Mouse (Mus musculus): ENCODE results near the gene Kcnq4. TPM values are rescaled to one million over a fixed set of nuclear protein-coding genes. Genes with fewer than 3 reads are reported as not detected.

Gene Kcnq4
- polyA plus RNA-seq, 1 experiment from 2014 or later, result 5.2 TPM

DNA sequence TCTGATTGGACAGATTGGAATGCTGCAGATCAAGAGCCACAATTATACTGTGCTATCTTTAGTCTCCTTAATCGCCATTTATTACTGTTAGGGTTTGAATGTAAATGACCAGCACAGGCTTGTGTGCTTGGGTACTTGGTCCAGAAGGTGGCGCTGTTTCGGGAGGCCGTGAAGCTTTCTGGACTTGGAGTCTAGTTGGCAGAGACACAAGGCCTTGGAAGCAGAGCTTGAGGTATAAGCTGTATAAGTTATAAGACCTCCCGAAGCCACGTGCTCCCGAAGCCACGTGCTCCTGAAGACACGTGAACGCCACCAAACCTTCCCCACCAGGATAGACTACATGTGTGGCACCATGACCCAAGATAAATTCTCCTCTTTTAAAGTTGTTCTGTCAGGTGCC lies 55.7 kb downstream of the Kcnq4 start:
- Histone ChIP-seq H3K4me3 (ENCODE audit: low read depth, low read length) (no peak overlapping the region), H3K27me3 (ENCODE audit: control insufficient read depth, insufficient read depth, low read length) (peaks cover 6% of the 10 kb centered on the region), H3K9ac (replicated peaks; ENCODE audit: low read depth, low read length) (no peak overlapping the region), H3K9me3 (ENCODE audit: control insufficient read depth, low read length) (no peaks in the 10 kb centered on the region), H3K36me3 (ENCODE audit: control insufficient read depth, insufficient read depth, low read length) (no peaks in the 10 kb centered on the region), H3K4me2 (ENCODE audit: low read depth, low read length) (no peak overlapping the region), H3K27ac (ENCODE audit: low read depth, low read length) (no peak overlapping the region), H3K4me1 (ENCODE audit: control insufficient read depth, insufficient read depth, low read length) (no peaks in the 10 kb centered on the region)
- WGBS, result 41% methylated on average over 10 of the region's 10 CpGs
- ATAC-seq (ENCODE audit: low read depth), result no peak

DNA sequence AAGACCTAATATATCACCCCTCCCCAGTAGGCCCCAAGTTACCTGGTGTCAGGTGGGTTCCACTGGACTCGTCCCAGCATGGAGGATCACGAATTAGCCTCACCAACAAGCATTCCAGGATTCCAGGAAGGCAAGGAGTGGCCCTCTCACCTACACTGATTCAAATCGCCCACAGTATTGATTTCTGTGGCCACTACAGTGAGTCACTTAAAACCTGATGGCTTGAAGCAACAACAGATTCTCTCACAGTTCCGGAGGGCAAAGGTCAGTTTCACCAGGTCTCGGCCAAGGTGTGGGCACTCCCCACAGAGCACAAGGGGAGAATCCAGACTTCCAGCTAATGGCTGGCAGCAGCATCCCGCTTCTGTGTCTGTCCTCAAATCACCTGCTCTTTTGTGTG lies 59.1 kb downstream of the Kcnq4 start:
- no peak overlapping the region for H3K27ac ChIP-seq (ENCODE audit: low read depth, low read length)
- H3K4me3 ChIP-seq (ENCODE audit: low read depth, low read length), result no peak overlapping the region
- no peaks in the 10 kb centered on the region for H3K27me3 ChIP-seq (ENCODE audit: control insufficient read depth, insufficient read depth, low read length)
- no peaks in the 10 kb centered on the region for H3K4me1 ChIP-seq (ENCODE audit: control insufficient read depth, insufficient read depth, low read length)
- WGBS, result 79% methylated on average over 6 of the region's 6 CpGs
- ATAC-seq (ENCODE audit: low read depth), result no peak
- no peaks in the 10 kb centered on the region for H3K36me3 ChIP-seq (ENCODE audit: control insufficient read depth, insufficient read depth, low read length)
- H3K4me2 ChIP-seq (ENCODE audit: low read depth, low read length), result no peak overlapping the region
- H3K9ac ChIP-seq (replicated peaks; ENCODE audit: low read depth, low read length), result no peak overlapping the region
- H3K9me3 ChIP-seq (ENCODE audit: control insufficient read depth, low read length), result no peaks in the 10 kb centered on the region

DNA sequence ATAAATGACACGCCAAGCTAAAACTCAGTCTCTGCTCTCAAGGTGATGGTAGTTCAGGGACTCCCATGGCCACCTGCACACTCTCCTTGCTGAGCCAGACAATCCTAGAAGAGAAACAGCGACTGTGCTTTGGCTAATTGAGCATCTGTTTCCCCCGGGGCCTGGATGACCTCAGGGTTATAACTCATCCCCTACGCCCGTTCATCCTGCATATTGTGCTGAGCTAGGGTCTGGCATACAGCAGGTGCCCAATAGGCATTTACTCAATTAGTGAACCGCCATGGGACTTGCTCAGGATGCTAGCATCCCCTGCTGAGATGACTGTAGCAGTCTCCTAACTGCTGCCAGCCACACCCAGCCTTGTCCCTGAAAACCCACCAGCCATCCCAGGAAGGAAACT lies 61.1 kb downstream of the Kcnq4 start:
- H3K4me3 ChIP-seq (ENCODE audit: low read depth, low read length), result no peak overlapping the region
- no peaks in the 10 kb centered on the region for H3K9me3 ChIP-seq (ENCODE audit: control insufficient read depth, low read length)
- no peak overlapping the region for H3K9ac ChIP-seq (replicated peaks; ENCODE audit: low read depth, low read length)
- WGBS, result 14% methylated on average over 6 of the region's 6 CpGs
- no peaks in the 10 kb centered on the region for H3K4me1 ChIP-seq (ENCODE audit: control insufficient read depth, insufficient read depth, low read length)
- H3K36me3 ChIP-seq (ENCODE audit: control insufficient read depth, insufficient read depth, low read length), result no peaks in the 10 kb centered on the region
- H3K27ac ChIP-seq (ENCODE audit: low read depth, low read length), result no peak overlapping the region
- no peak; the same call in 1 of the 2 replicates for ATAC-seq (ENCODE audit: low read depth)
- no peak overlapping the region for H3K4me2 ChIP-seq (ENCODE audit: low read depth, low read length)
- H3K27me3 ChIP-seq (ENCODE audit: control insufficient read depth, insufficient read depth, low read length), result no peaks in the 10 kb centered on the region

DNA sequence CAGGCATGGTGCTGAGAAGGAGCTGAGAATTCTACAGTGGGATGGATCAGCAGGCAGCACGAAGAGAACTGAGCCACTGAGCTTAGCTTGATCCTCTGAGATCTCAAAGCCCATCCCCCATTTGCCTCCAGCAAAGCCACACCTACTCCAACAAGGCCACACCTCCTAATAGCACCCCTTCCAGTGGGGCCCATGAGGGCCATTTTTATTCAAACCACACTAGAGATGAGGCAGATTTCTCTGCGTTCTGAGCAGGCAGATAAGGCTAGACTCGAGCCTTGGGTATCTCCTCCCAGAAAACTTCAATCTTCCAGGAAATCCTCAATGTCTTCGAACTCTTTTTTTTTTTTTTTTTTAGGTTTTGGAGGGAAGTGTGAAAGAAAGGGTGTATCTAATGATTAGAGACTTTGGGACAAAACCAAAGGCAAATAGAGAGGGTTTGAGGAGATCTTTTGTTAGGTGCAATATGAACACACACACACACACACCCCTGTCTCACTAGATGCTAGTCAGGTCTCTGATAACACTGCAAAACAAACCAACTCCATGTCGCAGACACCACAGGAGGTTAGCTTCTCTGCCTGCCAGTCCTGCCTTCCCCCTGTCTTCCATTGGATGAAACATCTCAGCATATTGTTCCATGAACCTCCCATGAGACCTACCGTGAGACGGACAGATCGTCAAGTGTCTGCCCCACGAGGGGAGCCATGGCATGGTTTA lies 65.0 kb downstream of the Kcnq4 start:
- Histone ChIP-seq H3K27ac (ENCODE audit: low read depth, low read length) (no peak overlapping the region), H3K36me3 (ENCODE audit: control insufficient read depth, insufficient read depth, low read length) (no peaks in the 10 kb centered on the region), H3K4me2 (ENCODE audit: low read depth, low read length) (no peak overlapping the region), H3K4me1 (ENCODE audit: control insufficient read depth, insufficient read depth, low read length) (no peaks in the 10 kb centered on the region), H3K27me3 (ENCODE audit: control insufficient read depth, insufficient read depth, low read length) (no peaks in the 10 kb centered on the region), H3K9me3 (ENCODE audit: control insufficient read depth, low read length) (no peaks in the 10 kb centered on the region), H3K4me3 (ENCODE audit: low read depth, low read length) (no peak overlapping the region), H3K9ac (replicated peaks; ENCODE audit: low read depth, low read length) (no peak overlapping the region)
- 57% methylated on average over 9 of the region's 9 CpGs for WGBS
- no peak for ATAC-seq (ENCODE audit: low read depth)

DNA sequence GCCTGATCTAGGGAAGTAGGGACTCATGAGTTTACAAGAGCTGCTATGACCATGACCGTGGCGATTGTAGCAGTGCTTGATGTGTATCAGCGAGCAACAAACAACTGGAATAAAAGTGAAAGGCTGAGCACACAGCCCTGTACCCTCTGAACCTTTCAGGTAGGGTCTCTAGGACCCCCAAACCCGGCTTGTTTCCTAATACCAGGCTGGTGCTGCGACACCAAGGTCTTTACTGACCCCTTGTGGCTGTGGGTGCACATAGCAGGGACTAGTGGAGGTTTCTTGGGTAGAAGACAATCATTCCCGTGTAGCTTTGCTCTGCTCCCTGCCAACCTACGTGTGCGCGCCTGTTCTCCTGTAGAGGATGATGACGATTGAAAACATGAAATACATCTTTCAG lies 66.2 kb downstream of the Kcnq4 start:
- Histone ChIP-seq H3K36me3 (ENCODE audit: control insufficient read depth, insufficient read depth, low read length) (no peaks in the 10 kb centered on the region), H3K4me2 (ENCODE audit: low read depth, low read length) (no peak overlapping the region), H3K4me1 (ENCODE audit: control insufficient read depth, insufficient read depth, low read length) (no peaks in the 10 kb centered on the region), H3K9me3 (ENCODE audit: control insufficient read depth, low read length) (no peaks in the 10 kb centered on the region), H3K4me3 (ENCODE audit: low read depth, low read length) (no peak overlapping the region), H3K27ac (ENCODE audit: low read depth, low read length) (no peak overlapping the region), H3K9ac (replicated peaks; ENCODE audit: low read depth, low read length) (no peak overlapping the region), H3K27me3 (ENCODE audit: control insufficient read depth, insufficient read depth, low read length) (no peaks in the 10 kb centered on the region)
- WGBS, result 37% methylated on average over 10 of the region's 10 CpGs
- no peak for ATAC-seq (ENCODE audit: low read depth)

- H3K27me3 ChIP-seq (ENCODE audit: control insufficient read depth, insufficient read depth, low read length), result no peaks in the 10 kb centered on the region
- no peak overlapping the region for H3K27ac ChIP-seq (ENCODE audit: low read depth, low read length)
- H3K4me1 ChIP-seq (ENCODE audit: control insufficient read depth, insufficient read depth, low read length), result no peaks in the 10 kb centered on the region
- no peak overlapping the region for H3K4me3 ChIP-seq (ENCODE audit: low read depth, low read length)
- H3K36me3 ChIP-seq (ENCODE audit: control insufficient read depth, insufficient read depth, low read length), result no peaks in the 10 kb centered on the region
- H3K9ac ChIP-seq (replicated peaks; ENCODE audit: low read depth, low read length), result no peak overlapping the region
- ATAC-seq (ENCODE audit: low read depth), result no peak
- H3K9me3 ChIP-seq (ENCODE audit: control insufficient read depth, low read length), result no peaks in the 10 kb centered on the region
- no peak overlapping the region for H3K4me2 ChIP-seq (ENCODE audit: low read depth, low read length)
- WGBS, result 62% methylated on average over 7 of the region's 7 CpGs
Measured at GRCm38 (mm10) chr4:120680953-120681352, 67.5 kb downstream of the Kcnq4 start.

- Histone ChIP-seq H3K9ac (replicated peaks; ENCODE audit: low read depth, low read length) (no peak overlapping the region), H3K9me3 (ENCODE audit: control insufficient read depth, low read length) (no peaks in the 10 kb centered on the region), H3K4me3 (ENCODE audit: low read depth, low read length) (no peak overlapping the region), H3K4me2 (ENCODE audit: low read depth, low read length) (no peak overlapping the region), H3K36me3 (ENCODE audit: control insufficient read depth, insufficient read depth, low read length) (no peaks in the 10 kb centered on the region), H3K27ac (ENCODE audit: low read depth, low read length) (no peak overlapping the region), H3K27me3 (ENCODE audit: control insufficient read depth, insufficient read depth, low read length) (no peaks in the 10 kb centered on the region), H3K4me1 (ENCODE audit: control insufficient read depth, insufficient read depth, low read length) (no peaks in the 10 kb centered on the region)
- ATAC-seq (ENCODE audit: low read depth), result no peak
- WGBS, result 67% methylated on average over 2 of the region's 2 CpGs
Measured at GRCm38 (mm10) chr4:120675640-120676039, 72.8 kb downstream of the Kcnq4 start.

- no peak for ATAC-seq (ENCODE audit: low read depth)
- 79% methylated on average over 8 of the region's 8 CpGs for WGBS
- Histone ChIP-seq H3K27ac (ENCODE audit: low read depth, low read length) (no peak overlapping the region), H3K27me3 (ENCODE audit: control insufficient read depth, insufficient read depth, low read length) (no peaks in the 10 kb centered on the region), H3K4me2 (ENCODE audit: low read depth, low read length) (no peak overlapping the region), H3K4me3 (ENCODE audit: low read depth, low read length) (no peak overlapping the region), H3K9ac (replicated peaks; ENCODE audit: low read depth, low read length) (no peak overlapping the region), H3K4me1 (ENCODE audit: control insufficient read depth, insufficient read depth, low read length) (no peaks in the 10 kb centered on the region), H3K36me3 (ENCODE audit: control insufficient read depth, insufficient read depth, low read length) (no peaks in the 10 kb centered on the region), H3K9me3 (ENCODE audit: control insufficient read depth, low read length) (no peaks in the 10 kb centered on the region)
Measured at GRCm38 (mm10) chr4:120674775-120675451, 73.5 kb downstream of the Kcnq4 start.

GRCm38 (mm10) chr4:120673606-120674005 lies 74.8 kb downstream of the Kcnq4 start:
- H3K36me3 ChIP-seq (ENCODE audit: control insufficient read depth, insufficient read depth, low read length), result no peaks in the 10 kb centered on the region
- H3K4me2 ChIP-seq (ENCODE audit: low read depth, low read length), result no peak overlapping the region
- no peaks in the 10 kb centered on the region for H3K4me1 ChIP-seq (ENCODE audit: control insufficient read depth, insufficient read depth, low read length)
- no peak overlapping the region for H3K9ac ChIP-seq (replicated peaks; ENCODE audit: low read depth, low read length)
- WGBS, result 87% methylated on average over 3 of the region's 3 CpGs
- no peak overlapping the region for H3K27ac ChIP-seq (ENCODE audit: low read depth, low read length)
- H3K27me3 ChIP-seq (ENCODE audit: control insufficient read depth, insufficient read depth, low read length), result no peaks in the 10 kb centered on the region
- no peak for ATAC-seq (ENCODE audit: low read depth)
- H3K4me3 ChIP-seq (ENCODE audit: low read depth, low read length), result no peak overlapping the region
- H3K9me3 ChIP-seq (ENCODE audit: control insufficient read depth, low read length), result no peaks in the 10 kb centered on the region
